Mouse (Mus musculus) brain, embryonic 14.5 days (tissue): Measurements from ENCODE around the gene C1qtnf1.

Source experiments
- CTCF ChIP-seq: fragments of 200-500 bp; IDR thresholded peaks from 2 replicates; pipeline ENCODE4 v1.5.1; 2012; ENCODE audit warnings: inconsistent platforms, mild to moderate bottlenecking, moderate library complexity, borderline replicate concordance; ENCODE audit not compliant: insufficient read depth, insufficient read length; ENCODE audit errors: extremely low read depth
- POLR2A ChIP-seq: fragments of 200-500 bp; IDR thresholded peaks from 2 replicates; pipeline ENCODE4 v1.6.1; 2012; ENCODE audit warnings: mild to moderate bottlenecking, inconsistent platforms, borderline replicate concordance; ENCODE audit not compliant: poor library complexity, insufficient read depth, insufficient read length, severe bottlenecking; ENCODE audit errors: extremely low read depth

DNA sequence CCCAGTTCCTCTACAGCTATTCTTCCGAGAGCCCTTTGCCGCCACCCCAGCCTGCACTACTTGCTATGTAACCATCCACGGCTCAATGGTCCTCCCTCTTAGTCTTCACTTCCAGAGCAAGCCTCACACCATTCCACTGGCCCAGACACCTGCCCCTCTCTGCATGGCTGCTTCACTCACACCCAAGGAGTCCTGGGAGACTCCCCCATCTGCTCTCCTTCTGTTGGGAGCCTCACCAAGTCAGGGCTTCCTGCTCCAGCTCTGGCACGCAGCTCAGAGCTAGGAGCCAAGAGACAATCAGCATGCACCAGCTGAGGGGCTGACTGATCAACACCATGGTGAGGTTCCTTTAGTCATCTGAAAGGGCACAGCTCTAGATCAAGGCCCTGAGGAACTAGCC, 14.9 kb upstream of the C1qtnf1 start:
- TF ChIP-seq CTCF (no peak), POLR2A (no peak)
